Mouse (Mus musculus) G1E (cell line): ENCODE data around the gene Cdkl3. TPM values are rescaled to one million over a fixed set of nuclear protein-coding genes. Genes with fewer than 3 reads are reported as not detected.

Source experiments
- ATAC-seq: 2 replicates; pipeline ENCODE4 v1.8.0; 2016; ENCODE audit warnings: mild to moderate bottlenecking; ENCODE audit not compliant: insufficient number of reproducible peaks, poor library complexity, low FRiP score, severe bottlenecking; ENCODE audit errors: extremely low read depth
- DNase-seq: peaks from one replicate; pipeline ENCODE4 v3.0.0; 2012; ENCODE audit warnings: low spot score
- H3K27me3 ChIP-seq: 2 replicates; pipeline ENCODE4 v1.6.1; 2012; ENCODE audit warnings: mild to moderate bottlenecking, low read length, inconsistent platforms; ENCODE audit not compliant: insufficient read depth
- H3K36me3 ChIP-seq: replicated peaks from 2 replicates; pipeline ENCODE3; 2012; ENCODE audit warnings: mild to moderate bottlenecking, inconsistent platforms
- H3K4me1 ChIP-seq: 2 replicates; pipeline ENCODE4 v1.6.1; 2012; ENCODE audit warnings: low read depth, low read length, inconsistent platforms, mixed read lengths; ENCODE audit not compliant: insufficient read depth
- H3K4me3 ChIP-seq: 2 replicates; pipeline ENCODE4 v1.5.1; 2012; ENCODE audit warnings: low read depth, mild to moderate bottlenecking, inconsistent platforms, low read length, moderate library complexity, mixed read lengths
- H3K9me3 ChIP-seq: replicated peaks from 2 replicates; pipeline ENCODE4 v1.6.1; 2012; ENCODE audit warnings: inconsistent platforms
- CTCF ChIP-seq: IDR thresholded peaks from 2 replicates; pipeline ENCODE4 v1.5.1; 2012; ENCODE audit warnings: low read depth, low read length, inconsistent platforms, mixed read lengths
- GATA1 ChIP-seq: IDR thresholded peaks from 2 replicates; pipeline ENCODE4 v1.6.1; 2012; ENCODE audit warnings: borderline replicate concordance, low read length, inconsistent platforms, mixed read lengths
- GATA2 ChIP-seq: IDR thresholded peaks from 2 replicates; pipeline ENCODE4 v1.6.1; 2012; ENCODE audit warnings: low read depth, low read length, inconsistent platforms, borderline replicate concordance
- POLR2AphosphoS5 ChIP-seq: IDR thresholded peaks from 2 replicates; pipeline ENCODE4 v1.6.1; 2012; ENCODE audit warnings: low read depth, low read length, inconsistent platforms; ENCODE audit not compliant: insufficient replicate concordance
- TAL1 ChIP-seq: conservative IDR thresholded peaks from 2 replicates; pipeline ENCODE4 v1.6.1; 2012; ENCODE audit warnings: low read depth, low read length, inconsistent platforms, mixed read lengths
- polyA plus RNA-seq: library from polyadenylated mRNA; stranded (reverse); fragments of >175 nt; gene quantifications from 2 replicates; pipeline ENCODE4 v1.2.3, GENCODE M21; 2012
- total RNA-seq, 2 experiments: library from RNA; stranded (forward) in 1 of 2; stranded (reverse) in 1 of 2; fragments of 200-1000 nt in 1 of 2; fragments of >200 nt in 1 of 2; fragmentation: Nextera tagmentation in 1 of 2; gene quantifications; 2 replicates each; pipeline ENCODE4 v1.2.3; 2014 to 2017

Cdkl3 gene
- total RNA-seq (2014; fragmentation: Nextera tagmentation), result 6.8 and 12.6 TPM in 2 replicates
- 2.3 and 2.5 TPM in 2 replicates for total RNA-seq (2017)
- polyA plus RNA-seq, result 0.78 and 0.90 TPM in 2 replicates

DNA sequence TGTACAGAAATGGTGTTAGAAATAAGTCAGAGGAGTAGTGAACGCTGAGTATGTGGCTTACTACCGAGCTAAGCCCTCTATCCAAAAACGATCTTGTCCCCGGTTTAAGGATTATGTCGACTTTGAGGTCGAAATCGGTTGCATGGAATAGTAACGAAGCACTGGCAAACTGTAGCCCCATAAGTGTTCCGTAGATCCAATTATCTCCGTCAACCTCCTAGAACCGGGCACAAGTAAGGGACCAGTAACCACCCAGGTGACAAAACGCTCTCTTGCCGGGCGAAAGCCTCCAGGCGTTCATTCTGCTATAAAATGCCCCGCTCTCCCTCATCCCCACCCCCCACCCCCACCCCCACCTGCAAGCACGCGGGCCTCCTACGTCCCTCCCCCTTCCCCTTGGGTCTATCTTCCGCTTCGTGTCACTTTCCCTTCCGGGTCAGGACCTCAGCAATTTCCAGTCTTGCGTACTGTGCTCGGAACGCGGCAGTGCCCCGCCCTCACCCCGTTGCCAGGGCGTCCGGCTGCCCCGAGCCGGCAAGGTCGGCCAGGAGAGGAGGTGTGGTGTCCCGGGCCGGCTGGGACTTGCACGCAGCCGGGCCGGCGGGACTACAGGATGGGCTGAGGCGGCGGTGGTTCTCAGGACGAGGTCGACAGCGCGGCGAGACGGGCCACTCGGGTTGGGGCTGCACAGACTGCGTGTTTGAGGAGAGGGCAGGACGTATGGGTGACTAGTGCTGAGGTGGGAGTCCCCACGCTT is at the start of gene Cdkl3:
Gene Cdkl3, plus strand, starts transcription at position 450 of the 757 bp plus-strand sequence.
- DNase-seq (peak; percentile 89), ATAC-seq (peak; percentile 84)
- H3K4me1 ChIP-seq, result peaks cover 39% of the 10 kb centered on the region
- no peaks in the 10 kb centered on the region for H3K9me3 ChIP-seq
- H3K4me3 ChIP-seq, result peak within 1 kb of the TSS; percentile 97
- TF ChIP-seq GATA2, result no peak
- no peak for TF ChIP-seq TAL1
- TF ChIP-seq POLR2AphosphoS5, result no peak
- TF ChIP-seq GATA1, result no peak
- no peak for TF ChIP-seq CTCF
- H3K36me3 ChIP-seq, result peaks cover 6% of the 10 kb centered on the region
- no peaks in the 10 kb centered on the region for H3K27me3 ChIP-seq

DNA sequence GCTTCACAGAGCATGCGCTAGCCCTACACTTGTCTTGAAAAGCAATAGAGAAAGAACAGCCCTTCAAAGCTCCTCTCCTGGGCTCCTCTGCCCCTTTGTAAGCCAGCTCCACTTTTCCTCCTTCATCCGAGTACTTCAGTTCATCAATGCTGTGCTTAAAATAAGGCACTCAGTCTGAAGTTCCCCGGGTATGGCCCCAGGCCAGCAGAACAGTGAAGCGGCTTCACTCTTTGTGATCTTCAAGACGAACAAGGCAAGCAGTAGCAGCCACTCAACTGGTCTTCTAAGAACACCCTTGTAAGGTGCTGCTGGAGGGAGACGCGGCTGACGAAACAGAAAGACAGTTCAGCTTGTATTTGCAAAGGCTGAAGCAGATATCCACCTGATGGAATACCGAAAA is 47.9 kb upstream of the Cdkl3 start:
- peaks cover 5% of the 10 kb centered on the region; the same call in 1 of the 2 replicates for H3K9me3 ChIP-seq
- H3K36me3 ChIP-seq, result no peaks in the 10 kb centered on the region
- no peak for DNase-seq
- TF ChIP-seq CTCF (no peak), GATA2 (no peak), GATA1 (no peak), TAL1 (no peak), POLR2AphosphoS5 (no peak)
- peaks cover 6% of the 10 kb centered on the region; the same call in 1 of the 2 replicates for H3K4me1 ChIP-seq
- ATAC-seq, result no peak
- no peak overlapping the region for H3K4me3 ChIP-seq
- H3K27me3 ChIP-seq, result peaks cover 18% of the 10 kb centered on the region

GRCm38 (mm10) chr11:51957760-51958159 is 46.3 kb upstream of the Cdkl3 start:
- Histone ChIP-seq H3K9me3 (peaks cover 5% of the 10 kb centered on the region; the same call in 1 of the 2 replicates), H3K36me3 (no peaks in the 10 kb centered on the region), H3K4me1 (no peaks in the 10 kb centered on the region; the same call in 1 of the 2 replicates), H3K4me3 (no peak overlapping the region), H3K27me3 (peaks cover 25% of the 10 kb centered on the region)
- DNase-seq (no peak), ATAC-seq (no peak)
- TF ChIP-seq GATA2 (no peak), CTCF (no peak), POLR2AphosphoS5 (no peak), TAL1 (no peak), GATA1 (no peak)

DNA sequence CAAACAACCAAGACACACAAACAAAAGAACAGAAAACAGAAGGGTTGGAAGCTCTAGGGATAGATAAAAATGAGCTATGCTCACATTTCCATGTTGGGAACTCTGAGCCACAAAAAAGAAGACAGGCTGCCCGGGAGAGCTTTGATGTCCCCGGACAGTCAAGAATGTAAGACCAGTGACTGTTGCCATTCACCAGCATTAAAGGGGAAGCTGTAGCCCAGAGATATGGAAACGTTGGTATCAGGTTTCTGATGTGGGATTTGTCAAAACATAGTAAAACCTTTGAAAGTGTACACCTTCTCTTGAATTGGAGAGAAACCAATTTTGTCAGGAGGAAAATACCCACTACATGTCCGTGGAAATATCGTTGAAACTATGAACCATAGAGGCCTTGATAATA is 44.5 kb upstream of the Cdkl3 start:
- H3K27me3 ChIP-seq, result peaks cover 26% of the 10 kb centered on the region
- no peak for TF ChIP-seq GATA1
- TF ChIP-seq GATA2, result no peak
- TF ChIP-seq TAL1, result no peak
- no peak for TF ChIP-seq POLR2AphosphoS5
- TF ChIP-seq CTCF, result no peak
- H3K4me3 ChIP-seq, result no peak overlapping the region
- peaks cover 5% of the 10 kb centered on the region; the same call in 1 of the 2 replicates for H3K9me3 ChIP-seq
- H3K4me1 ChIP-seq, result no peaks in the 10 kb centered on the region; the same call in 1 of the 2 replicates
- H3K36me3 ChIP-seq, result no peaks in the 10 kb centered on the region
- ATAC-seq (no peak), DNase-seq (no peak)

DNA sequence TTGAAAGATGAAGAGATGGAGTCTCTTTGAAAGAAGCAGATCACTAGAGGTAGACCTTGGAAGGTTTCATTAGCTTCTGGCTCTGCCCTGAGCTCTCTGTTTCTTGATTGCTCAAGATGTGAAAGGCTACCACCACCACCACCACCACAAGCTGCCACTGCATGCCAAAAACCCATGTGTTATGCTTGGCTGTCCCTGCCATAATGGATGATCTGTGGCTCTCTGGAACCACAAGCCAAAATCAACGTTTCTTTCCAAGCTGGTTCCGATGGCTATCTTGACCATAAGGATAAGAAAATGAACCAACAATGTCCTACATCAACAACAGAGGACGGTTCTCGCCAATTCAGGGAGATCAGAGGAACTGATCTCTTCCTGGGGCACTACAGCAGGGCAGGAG is 44.0 kb upstream of the Cdkl3 start:
- Histone ChIP-seq H3K36me3 (no peaks in the 10 kb centered on the region), H3K4me1 (no peaks in the 10 kb centered on the region; the same call in 1 of the 2 replicates), H3K27me3 (peaks cover 31% of the 10 kb centered on the region), H3K4me3 (no peak overlapping the region), H3K9me3 (peaks cover 5% of the 10 kb centered on the region; the same call in 1 of the 2 replicates)
- DNase-seq (no peak), ATAC-seq (no peak)
- no peak for TF ChIP-seq GATA2
- TF ChIP-seq POLR2AphosphoS5, result no peak
- no peak for TF ChIP-seq CTCF
- TF ChIP-seq TAL1, result no peak
- TF ChIP-seq GATA1, result no peak

- Histone ChIP-seq H3K4me3 (no peak overlapping the region), H3K36me3 (no peaks in the 10 kb centered on the region), H3K4me1 (no peaks in the 10 kb centered on the region; the same call in 1 of the 2 replicates), H3K27me3 (peaks cover 32% of the 10 kb centered on the region), H3K9me3 (peaks cover 5% of the 10 kb centered on the region; the same call in 1 of the 2 replicates)
- DNase-seq (no peak), ATAC-seq (no peak)
- TF ChIP-seq GATA2, result no peak
- no peak for TF ChIP-seq CTCF
- no peak for TF ChIP-seq TAL1
- no peak for TF ChIP-seq POLR2AphosphoS5
- TF ChIP-seq GATA1, result no peak
Measured at GRCm38 (mm10) chr11:51960967-51961471, 43.0 kb upstream of the Cdkl3 start.

DNA sequence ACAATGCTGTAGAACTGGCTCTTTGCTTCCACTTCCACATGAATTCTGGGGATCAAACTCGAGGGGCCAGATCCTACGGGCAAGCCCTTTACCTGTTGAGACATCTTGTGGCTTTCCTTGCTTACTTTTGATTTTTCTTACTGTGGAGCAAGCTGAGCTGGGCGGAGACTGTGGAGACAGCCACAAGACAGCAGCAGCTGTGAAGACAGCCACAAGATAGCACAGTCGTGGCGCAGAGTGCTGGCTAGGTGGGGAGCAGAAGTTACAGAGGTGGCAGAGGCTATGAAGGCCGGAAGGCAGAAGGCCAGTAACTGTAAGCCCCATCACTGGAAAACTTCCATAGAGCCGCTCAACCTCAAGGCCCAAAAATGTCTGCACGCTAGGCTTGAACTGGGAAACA is 42.3 kb upstream of the Cdkl3 start:
- DNase-seq, result no peak
- ATAC-seq, result no peak
- no peak overlapping the region for H3K4me3 ChIP-seq

More for the DNA sequence above, 42.3 kb upstream of the Cdkl3 start:
- TF ChIP-seq CTCF (no peak), GATA2 (no peak), POLR2AphosphoS5 (no peak), TAL1 (no peak)
- Histone ChIP-seq H3K9me3 (peaks cover 5% of the 10 kb centered on the region; the same call in 1 of the 2 replicates), H3K36me3 (no peaks in the 10 kb centered on the region), H3K27me3 (peaks cover 26% of the 10 kb centered on the region), H3K4me1 (no peaks in the 10 kb centered on the region; the same call in 1 of the 2 replicates)
